Mouse (Mus musculus) brain, embryonic 14.5 days (tissue): ENCODE data around the gene Oprl1.

Experiments used
- CTCF ChIP-seq: fragments of 200-500 bp; IDR thresholded peaks from 2 replicates; pipeline ENCODE4 v1.5.1; 2012; ENCODE audit warnings: inconsistent platforms, mild to moderate bottlenecking, moderate library complexity, borderline replicate concordance; ENCODE audit not compliant: insufficient read depth, insufficient read length; ENCODE audit errors: extremely low read depth
- POLR2A ChIP-seq: fragments of 200-500 bp; IDR thresholded peaks from 2 replicates; pipeline ENCODE4 v1.6.1; 2012; ENCODE audit warnings: mild to moderate bottlenecking, inconsistent platforms, borderline replicate concordance; ENCODE audit not compliant: poor library complexity, insufficient read depth, insufficient read length, severe bottlenecking; ENCODE audit errors: extremely low read depth

DNA sequence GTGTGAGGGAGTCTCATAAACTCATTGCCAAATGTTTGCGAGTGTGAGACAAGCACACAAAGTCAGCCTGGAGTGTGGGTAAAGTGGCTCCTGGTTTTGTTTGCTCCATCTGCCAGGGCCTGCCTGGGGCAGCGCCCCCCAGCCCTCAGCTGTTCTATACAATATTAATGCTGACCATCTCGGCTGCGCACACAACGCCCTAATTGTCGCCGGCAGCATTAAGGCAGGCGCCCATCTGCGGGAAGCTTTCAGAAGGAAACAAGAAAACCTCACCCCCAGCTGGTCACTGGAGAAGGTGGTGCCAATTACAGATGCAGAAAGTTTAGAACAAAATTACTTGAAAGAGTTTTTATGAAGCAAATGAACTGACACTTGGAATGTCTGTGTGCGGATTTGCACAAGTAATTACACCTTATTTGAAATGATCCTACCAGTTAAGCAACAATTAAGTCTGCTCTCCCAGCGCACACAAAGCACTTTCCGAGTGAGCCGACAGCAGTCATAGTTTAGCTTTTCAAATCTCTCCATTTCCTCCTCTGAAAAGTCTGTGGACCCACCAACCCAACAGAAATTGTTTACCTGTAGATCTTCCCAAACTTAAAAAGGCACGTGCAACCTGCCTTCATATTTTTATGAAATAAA is 49.2 kb downstream of the Oprl1 start:
- TF ChIP-seq POLR2A (no peak), CTCF (no peak)
